Mouse (Mus musculus) liver, adult 2 months (tissue): ENCODE results near the gene Ntmt1.

Experiments used
- CTCF ChIP-seq: fragments of 200-500 bp; IDR thresholded peaks from 2 replicates; pipeline ENCODE4 v1.5.1; 2011; ENCODE audit warnings: low read depth, low read length, control low read depth
- POLR2A ChIP-seq: fragments of 200-500 bp; IDR thresholded peaks from 2 replicates; pipeline ENCODE4 v1.6.1; 2011; ENCODE audit warnings: low read length, control low read depth; ENCODE audit not compliant: insufficient read depth; ENCODE audit errors: extremely low read depth

GRCm38 (mm10) chr2:30784078-30784994 lies 23.3 kb upstream of the Ntmt1 start:
- TF ChIP-seq POLR2A (no peak), CTCF (peak; percentile 12; the same call in 1 of the 2 replicates)
